Mouse (Mus musculus): ENCODE measurements around the gene Cyp8b1. TPM values are rescaled to one million over a fixed set of nuclear protein-coding genes. Genes with fewer than 3 reads are reported as not detected.

The Cyp8b1 gene
- polyA plus RNA-seq, 1 experiment from 2014 or later: not detected

GRCm38 (mm10) chr9:121925959-121926358, 9.9 kb upstream of the Cyp8b1 start:
- Histone ChIP-seq H3K4me2 (ENCODE audit: low read depth, low read length, severe bottlenecking) (no peak overlapping the region), H3K9ac (ENCODE audit: low read length) (no peak overlapping the region), H3K36me3 (ENCODE audit: control insufficient read depth, insufficient read depth, low read length) (no peaks in the 10 kb centered on the region), H3K27ac (ENCODE audit: low read depth, low read length) (no peak overlapping the region), H3K4me3 (ENCODE audit: low read depth, low read length) (no peak overlapping the region), H3K4me1 (replicated peaks; ENCODE audit: control insufficient read depth, insufficient read depth, low read length) (no peaks in the 10 kb centered on the region), H3K27me3 (ENCODE audit: control insufficient read depth, insufficient read depth, low read length) (no peaks in the 10 kb centered on the region), H3K9me3 (ENCODE audit: control insufficient read depth, low read length) (no peaks in the 10 kb centered on the region)
- DNase-seq (ENCODE audit: low spot score) (no peak), ATAC-seq (replicated peaks; ENCODE audit: low FRiP score) (no peak)
- 82% methylated on average over 8 of the region's 8 CpGs for WGBS

GRCm38 (mm10) chr9:121924901-121925560, 8.9 kb upstream of the Cyp8b1 start:
- H3K36me3 ChIP-seq (ENCODE audit: control insufficient read depth, insufficient read depth, low read length): no peaks in the 10 kb centered on the region
- 94% methylated on average over 9 of the region's 9 CpGs for WGBS
- H3K4me1 ChIP-seq (replicated peaks; ENCODE audit: control insufficient read depth, insufficient read depth, low read length): no peaks in the 10 kb centered on the region
- H3K27ac ChIP-seq (ENCODE audit: low read depth, low read length): no peak overlapping the region
- no peak overlapping the region for H3K4me2 ChIP-seq (ENCODE audit: low read depth, low read length, severe bottlenecking)
- no peaks in the 10 kb centered on the region for H3K9me3 ChIP-seq (ENCODE audit: control insufficient read depth, low read length)
- no peak overlapping the region for H3K4me3 ChIP-seq (ENCODE audit: low read depth, low read length)
- no peaks in the 10 kb centered on the region for H3K27me3 ChIP-seq (ENCODE audit: control insufficient read depth, insufficient read depth, low read length)
- ATAC-seq (replicated peaks; ENCODE audit: low FRiP score) (no peak), DNase-seq (ENCODE audit: low spot score) (peak; percentile 34)
- H3K9ac ChIP-seq (ENCODE audit: low read length): no peak overlapping the region

GRCm38 (mm10) chr9:121923906-121924305, 7.8 kb upstream of the Cyp8b1 start:
- Histone ChIP-seq H3K27ac (ENCODE audit: low read depth, low read length) (no peak overlapping the region), H3K27me3 (ENCODE audit: control insufficient read depth, insufficient read depth, low read length) (no peaks in the 10 kb centered on the region), H3K4me2 (ENCODE audit: low read depth, low read length, severe bottlenecking) (no peak overlapping the region), H3K4me3 (ENCODE audit: low read depth, low read length) (no peak overlapping the region), H3K9me3 (ENCODE audit: control insufficient read depth, low read length) (no peaks in the 10 kb centered on the region), H3K9ac (ENCODE audit: low read length) (no peak overlapping the region), H3K36me3 (ENCODE audit: control insufficient read depth, insufficient read depth, low read length) (no peaks in the 10 kb centered on the region), H3K4me1 (replicated peaks; ENCODE audit: control insufficient read depth, insufficient read depth, low read length) (no peaks in the 10 kb centered on the region)
- ATAC-seq (replicated peaks; ENCODE audit: low FRiP score): no peak
- peak; percentile 29 for DNase-seq (ENCODE audit: low spot score)
- 79% methylated on average over 5 of the region's 5 CpGs for WGBS

DNA sequence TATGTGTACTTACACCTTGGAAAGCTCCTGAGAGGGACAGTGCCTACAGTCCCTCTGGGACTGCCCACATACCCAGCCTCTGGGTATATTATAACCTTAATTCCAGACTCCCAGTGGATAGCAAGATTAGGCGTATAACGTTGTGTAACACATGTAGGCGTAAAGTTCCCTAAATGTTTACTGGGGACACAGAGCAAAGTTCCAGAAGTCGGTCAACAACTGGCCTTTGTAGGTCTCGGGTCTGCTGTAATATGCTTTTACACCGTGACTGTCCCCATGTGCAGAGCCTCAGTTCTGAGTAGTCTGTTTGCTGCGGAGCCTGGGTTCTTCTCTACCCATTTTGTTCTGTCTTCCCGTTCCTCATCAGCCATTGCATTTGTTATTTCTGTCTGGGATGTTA, 7.3 kb upstream of the Cyp8b1 start:
- Histone ChIP-seq H3K9ac (ENCODE audit: low read length) (no peak overlapping the region), H3K4me2 (ENCODE audit: low read depth, low read length, severe bottlenecking) (no peak overlapping the region), H3K9me3 (ENCODE audit: control insufficient read depth, low read length) (no peaks in the 10 kb centered on the region), H3K27ac (ENCODE audit: low read depth, low read length) (no peak overlapping the region), H3K4me3 (ENCODE audit: low read depth, low read length) (no peak overlapping the region), H3K27me3 (ENCODE audit: control insufficient read depth, insufficient read depth, low read length) (no peaks in the 10 kb centered on the region), H3K36me3 (ENCODE audit: control insufficient read depth, insufficient read depth, low read length) (no peaks in the 10 kb centered on the region), H3K4me1 (replicated peaks; ENCODE audit: control insufficient read depth, insufficient read depth, low read length) (no peaks in the 10 kb centered on the region)
- ATAC-seq (replicated peaks; ENCODE audit: low FRiP score) (no peak), DNase-seq (ENCODE audit: low spot score) (peak; percentile 24)
- 86% methylated on average over 8 of the region's 8 CpGs for WGBS

DNA sequence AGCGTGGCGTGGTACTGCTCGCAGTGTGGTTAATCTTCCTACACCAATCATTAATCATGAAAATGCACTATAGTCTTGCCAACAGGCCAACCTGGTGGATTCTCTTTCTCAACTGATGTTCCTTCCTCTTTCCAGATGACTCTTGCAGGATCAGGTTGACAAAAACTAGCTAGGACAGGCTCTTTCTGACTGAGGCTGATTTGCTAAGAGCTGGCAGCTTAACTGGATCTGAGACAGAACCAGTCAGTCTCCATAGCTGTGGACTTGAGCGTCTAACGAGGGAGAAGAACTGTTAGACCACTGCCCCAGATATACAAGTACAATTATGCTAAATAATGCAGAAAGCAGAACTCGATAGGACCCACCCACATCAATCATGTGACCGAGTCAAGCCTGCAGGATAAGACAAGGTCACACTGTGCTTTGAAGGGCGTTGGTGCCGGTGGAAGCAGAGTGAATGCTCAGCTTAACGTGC, 3.0 kb upstream of the Cyp8b1 start:
- Histone ChIP-seq H3K9me3 (ENCODE audit: control insufficient read depth, low read length) (no peaks in the 10 kb centered on the region), H3K4me1 (replicated peaks; ENCODE audit: control insufficient read depth, insufficient read depth, low read length) (no peaks in the 10 kb centered on the region), H3K27ac (ENCODE audit: low read depth, low read length) (no peak overlapping the region), H3K4me2 (ENCODE audit: low read depth, low read length, severe bottlenecking) (no peak overlapping the region), H3K36me3 (ENCODE audit: control insufficient read depth, insufficient read depth, low read length) (no peaks in the 10 kb centered on the region), H3K9ac (ENCODE audit: low read length) (no peak overlapping the region), H3K4me3 (ENCODE audit: low read depth, low read length) (no peak overlapping the region), H3K27me3 (ENCODE audit: control insufficient read depth, insufficient read depth, low read length) (no peaks in the 10 kb centered on the region)
- 84% methylated on average over 10 of the region's 10 CpGs for WGBS
- ATAC-seq (replicated peaks; ENCODE audit: low FRiP score) (no peak), DNase-seq (ENCODE audit: low spot score) (no peak)

- H3K9ac ChIP-seq (ENCODE audit: low read length): no peak overlapping the region
- H3K4me2 ChIP-seq (ENCODE audit: low read depth, low read length, severe bottlenecking): no peak overlapping the region
- H3K4me1 ChIP-seq (replicated peaks; ENCODE audit: control insufficient read depth, insufficient read depth, low read length): no peaks in the 10 kb centered on the region
- no peak for ATAC-seq (replicated peaks; ENCODE audit: low FRiP score)
- no peak for DNase-seq (ENCODE audit: low spot score)
- 91% methylated on average over 10 of the region's 10 CpGs for WGBS
- H3K4me3 ChIP-seq (ENCODE audit: low read depth, low read length): no peak overlapping the region
- H3K9me3 ChIP-seq (ENCODE audit: control insufficient read depth, low read length): no peaks in the 10 kb centered on the region
- H3K27ac ChIP-seq (ENCODE audit: low read depth, low read length): no peak overlapping the region
- no peaks in the 10 kb centered on the region for H3K27me3 ChIP-seq (ENCODE audit: control insufficient read depth, insufficient read depth, low read length)
- H3K36me3 ChIP-seq (ENCODE audit: control insufficient read depth, insufficient read depth, low read length): no peaks in the 10 kb centered on the region
Measured at GRCm38 (mm10) chr9:121915056-121915455, 1.0 kb downstream of the Cyp8b1 start.

- no peaks in the 10 kb centered on the region for H3K4me1 ChIP-seq (replicated peaks; ENCODE audit: control insufficient read depth, insufficient read depth, low read length)
- no peaks in the 10 kb centered on the region for H3K27me3 ChIP-seq (ENCODE audit: control insufficient read depth, insufficient read depth, low read length)
- no peaks in the 10 kb centered on the region for H3K36me3 ChIP-seq (ENCODE audit: control insufficient read depth, insufficient read depth, low read length)
- no peak overlapping the region for H3K9ac ChIP-seq (ENCODE audit: low read length)
- no peak overlapping the region for H3K4me2 ChIP-seq (ENCODE audit: low read depth, low read length, severe bottlenecking)
- WGBS: 93% methylated on average over 8 of the region's 8 CpGs
- no peaks in the 10 kb centered on the region for H3K9me3 ChIP-seq (ENCODE audit: control insufficient read depth, low read length)
- H3K4me3 ChIP-seq (ENCODE audit: low read depth, low read length): no peak overlapping the region
- ATAC-seq (replicated peaks; ENCODE audit: low FRiP score) (no peak), DNase-seq (ENCODE audit: low spot score) (no peak)
- no peak overlapping the region for H3K27ac ChIP-seq (ENCODE audit: low read depth, low read length)
Measured at GRCm38 (mm10) chr9:121914226-121914757, 1.8 kb downstream of the Cyp8b1 start.

GRCm38 (mm10) chr9:121912786-121913185, 3.3 kb downstream of the Cyp8b1 start:
- no peak for DNase-seq (ENCODE audit: low spot score)
- no peaks in the 10 kb centered on the region for H3K36me3 ChIP-seq (ENCODE audit: control insufficient read depth, insufficient read depth, low read length)
- H3K27me3 ChIP-seq (ENCODE audit: control insufficient read depth, insufficient read depth, low read length): no peaks in the 10 kb centered on the region
- 83% methylated on average over 4 of the region's 4 CpGs for WGBS
- no peak overlapping the region for H3K4me2 ChIP-seq (ENCODE audit: low read depth, low read length, severe bottlenecking)
- H3K4me3 ChIP-seq (ENCODE audit: low read depth, low read length): no peak overlapping the region
- H3K9me3 ChIP-seq (ENCODE audit: control insufficient read depth, low read length): no peaks in the 10 kb centered on the region
- no peak overlapping the region for H3K27ac ChIP-seq (ENCODE audit: low read depth, low read length)
- no peak for ATAC-seq (replicated peaks; ENCODE audit: low FRiP score)
- no peaks in the 10 kb centered on the region for H3K4me1 ChIP-seq (replicated peaks; ENCODE audit: control insufficient read depth, insufficient read depth, low read length)
- H3K9ac ChIP-seq (ENCODE audit: low read length): no peak overlapping the region

GRCm38 (mm10) chr9:121911196-121911595, 4.9 kb downstream of the Cyp8b1 start:
- 89% methylated on average over 7 of the region's 7 CpGs for WGBS
- Histone ChIP-seq H3K4me3 (ENCODE audit: low read depth, low read length) (no peak overlapping the region), H3K36me3 (ENCODE audit: control insufficient read depth, insufficient read depth, low read length) (no peaks in the 10 kb centered on the region), H3K9ac (ENCODE audit: low read length) (no peak overlapping the region), H3K9me3 (ENCODE audit: control insufficient read depth, low read length) (no peaks in the 10 kb centered on the region), H3K27ac (ENCODE audit: low read depth, low read length) (no peak overlapping the region), H3K4me2 (ENCODE audit: low read depth, low read length, severe bottlenecking) (no peak overlapping the region), H3K4me1 (replicated peaks; ENCODE audit: control insufficient read depth, insufficient read depth, low read length) (no peaks in the 10 kb centered on the region), H3K27me3 (ENCODE audit: control insufficient read depth, insufficient read depth, low read length) (no peaks in the 10 kb centered on the region)
- no peak for ATAC-seq (replicated peaks; ENCODE audit: low FRiP score)
- no peak for DNase-seq (ENCODE audit: low spot score)
